In genomic region chr17:57139708-57140107, GRCm38 (mm10) we compare ENCODE assay signal across 34 mouse cellular contexts. TPM values are rescaled to one million over a fixed set of nuclear protein-coding genes. Genes with fewer than 3 reads are reported as not detected.
DNase-seq lines count a peak whose midpoint lies in the region; ATAC-seq and TF ChIP-seq lines count a peak whose summit lies in the region.
"Had no signal": no experiment of that assay in that cellular context is flagged by ENCODE, and none has a peak within 500 bp of the region (broad histone marks: within the 10 kb centered on the region; RNA-seq: fewer than 3 reads in every experiment).

No protein-coding gene starts in this region.

- H3K79me2 ChIP-seq in MEL (ENCODE audit: control insufficient read depth, insufficient read depth, low read length, poor library complexity), result no peaks in the 10 kb centered on the region

- peak; percentile 42 to 65; a peak in 2 of 4 replicates for TF ChIP-seq EP300 in MEL (IDR thresholded peaks at IDR 0.05; ENCODE audit: low read depth in 1 of 2, low read length in 2 of 2)

- DNase-seq in liver, embryonic 13.5 days, result no peak
- DNase-seq in liver, embryonic 11.5 days (ENCODE audit: low spot score), result no peak
- DNase-seq in MEL (ENCODE audit: low read depth, low spot score), result peak; percentile 39
- DNase-seq in lung, postnatal 4 days, result no peak
- no peak for DNase-seq in heart, adult 9 months (ENCODE audit: low spot score in 2 of 2)
- DNase-seq: adrenal gland, adult 8-10 months; adrenal gland, postnatal 25 days; cerebellum, adult 18-20 months; cerebellum, postnatal 10 days; cerebellum, postnatal 36 days; gastrocnemius, adult 2 months; gastrocnemius, postnatal 14 days; heart, adult 11 months; heart, postnatal 10 days; heart, postnatal 36 days had no signal

- H3K27ac ChIP-seq in liver, embryonic 13.5 days, result no peak overlapping the region
- H3K27ac ChIP-seq in liver, embryonic 11.5 days (ENCODE audit: low read depth, low read length), result no peak overlapping the region
- H3K27ac ChIP-seq in MEL (ENCODE audit: control insufficient read depth, low read depth, low read length), result peak overlapping the region; percentile 56; the same call in 1 of the 2 replicates
- H3K27ac ChIP-seq in liver, embryonic 16.5 days (ENCODE audit: low read length), result no peak overlapping the region
- no peak overlapping the region for H3K27ac ChIP-seq in kidney, embryonic 14.5 days (ENCODE audit: low read depth, low read length)
- H3K27ac ChIP-seq: forebrain, embryonic 10.5 days; forebrain, embryonic 13.5 days; gastrocnemius, adult 2 months; heart, embryonic 15.5 days; hindbrain, embryonic 10.5 days; hindbrain, embryonic 13.5 days; intestine, embryonic 15.5 days had no signal

- no peak overlapping the region for H3K9ac ChIP-seq in liver, embryonic 13.5 days
- no peak overlapping the region for H3K9ac ChIP-seq in liver, embryonic 11.5 days (ENCODE audit: low read depth, low read length)
- H3K9ac ChIP-seq in MEL (ENCODE audit: control insufficient read depth, low read depth, low read length, poor library complexity, severe bottlenecking), result no peak overlapping the region
- no peak overlapping the region for H3K9ac ChIP-seq in liver, embryonic 16.5 days (ENCODE audit: low read depth, low read length)
- H3K9ac ChIP-seq in kidney, embryonic 14.5 days (ENCODE audit: low read depth, low read length), result no peak overlapping the region
- H3K9ac ChIP-seq: forebrain, embryonic 13.5 days; heart, embryonic 12.5 days; heart, embryonic 15.5 days; hindbrain, embryonic 13.5 days; intestine, embryonic 15.5 days had no signal

- no peaks in the 10 kb centered on the region for H3K36me3 ChIP-seq in liver, embryonic 13.5 days
- H3K36me3 ChIP-seq in liver, embryonic 11.5 days (ENCODE audit: control insufficient read depth, insufficient read depth, low read length), result no peaks in the 10 kb centered on the region
- peaks cover 0 to 11% of the 10 kb centered on the region in 2 experiments; a peak in 2 of 4 replicates for H3K36me3 ChIP-seq in MEL (ENCODE audit: control insufficient read depth in 1 of 2, insufficient read depth in 2 of 2, low read length in 2 of 2)
- no peaks in the 10 kb centered on the region for H3K36me3 ChIP-seq in liver, embryonic 16.5 days (ENCODE audit: control insufficient read depth, insufficient read depth)
- H3K36me3 ChIP-seq in kidney, embryonic 14.5 days (ENCODE audit: control insufficient read depth, insufficient read depth, low read length), result no peaks in the 10 kb centered on the region
- H3K36me3 ChIP-seq: forebrain, embryonic 10.5 days; heart, embryonic 12.5 days; heart, embryonic 15.5 days; hindbrain, embryonic 10.5 days; hindbrain, embryonic 13.5 days; intestine, embryonic 15.5 days had no signal

- no peak for TF ChIP-seq POLR2A in MEL (IDR thresholded peaks at IDR 0.05; ENCODE audit: control insufficient read depth in 1 of 2, insufficient read depth in 1 of 2, low read depth in 1 of 2, low read length in 2 of 2, poor library complexity in 1 of 2)

- H3K4me1 ChIP-seq in liver, embryonic 13.5 days (replicated peaks), result peaks cover 14% of the 10 kb centered on the region
- H3K4me1 ChIP-seq in liver, embryonic 11.5 days (replicated peaks; ENCODE audit: control insufficient read depth, insufficient read depth, low read length), result no peaks in the 10 kb centered on the region
- H3K4me1 ChIP-seq in MEL (ENCODE audit: control insufficient read depth in 1 of 2, insufficient read depth in 2 of 2, low read length in 2 of 2), result peaks cover under 1 to 22% of the 10 kb centered on the region in 2 experiments
- peaks cover 4% of the 10 kb centered on the region; the same call in 1 of the 2 replicates for H3K4me1 ChIP-seq in liver, embryonic 16.5 days (ENCODE audit: control insufficient read depth, low read depth, low read length)
- no peaks in the 10 kb centered on the region for H3K4me1 ChIP-seq in kidney, embryonic 14.5 days (ENCODE audit: control insufficient read depth, insufficient read depth, low read length)
- H3K4me1 ChIP-seq: forebrain, embryonic 10.5 days; forebrain, embryonic 13.5 days; heart, embryonic 12.5 days; heart, embryonic 15.5 days; hindbrain, embryonic 10.5 days; hindbrain, embryonic 13.5 days; intestine, embryonic 15.5 days had no signal

- no peaks in the 10 kb centered on the region for H3K9me3 ChIP-seq in liver, embryonic 13.5 days (replicated peaks)
- H3K9me3 ChIP-seq in liver, embryonic 11.5 days (ENCODE audit: control insufficient read depth, low read length), result no peaks in the 10 kb centered on the region
- H3K9me3 ChIP-seq in MEL (replicated peaks; ENCODE audit: insufficient read depth, low read length), result no peaks in the 10 kb centered on the region
- H3K9me3 ChIP-seq in liver, embryonic 16.5 days (replicated peaks; ENCODE audit: control insufficient read depth, low read length), result no peaks in the 10 kb centered on the region
- H3K9me3 ChIP-seq in kidney, embryonic 14.5 days (ENCODE audit: control insufficient read depth, low read length), result no peaks in the 10 kb centered on the region
- H3K9me3 ChIP-seq: forebrain, embryonic 10.5 days; forebrain, embryonic 13.5 days; heart, embryonic 12.5 days; heart, embryonic 15.5 days; hindbrain, embryonic 10.5 days; hindbrain, embryonic 13.5 days; intestine, embryonic 15.5 days had no signal

- no peak for TF ChIP-seq RAD21 in MEL (IDR thresholded peaks at IDR 0.05; ENCODE audit: low read depth, low read length)

- 30% methylated on average over 3 of the region's 3 CpGs for WGBS in liver, embryonic 13.5 days (ENCODE audit: insufficient replicate concordance)
- 54% methylated on average over 3 of the region's 3 CpGs for WGBS in liver, embryonic 11.5 days
- 20% methylated on average over 3 of the region's 3 CpGs for WGBS in liver, embryonic 16.5 days (ENCODE audit: insufficient replicate concordance)
- 92% methylated on average over 3 of the region's 3 CpGs for WGBS in kidney, embryonic 14.5 days

- no peak overlapping the region for H3K4me3 ChIP-seq in liver, embryonic 13.5 days (replicated peaks)
- no peak overlapping the region for H3K4me3 ChIP-seq in liver, embryonic 11.5 days (ENCODE audit: low read depth, low read length)
- no peak overlapping the region for H3K4me3 ChIP-seq in MEL (ENCODE audit: control insufficient read depth in 1 of 2, insufficient read depth in 1 of 2, low read depth in 2 of 2, low read length in 2 of 2)
- H3K4me3 ChIP-seq in liver, embryonic 16.5 days (ENCODE audit: low read depth, low read length), result no peak overlapping the region
- no peak overlapping the region for H3K4me3 ChIP-seq in kidney, embryonic 14.5 days (ENCODE audit: low read length)
- H3K4me3 ChIP-seq: forebrain, embryonic 10.5 days; forebrain, embryonic 13.5 days; gastrocnemius, adult 2 months; heart, embryonic 12.5 days; heart, embryonic 15.5 days; hindbrain, embryonic 10.5 days; hindbrain, embryonic 13.5 days; intestine, embryonic 15.5 days had no signal

- TF ChIP-seq CTCF in MEL (IDR thresholded peaks at IDR 0.05 in 2 of 3, conservative IDR thresholded peaks at IDR 0.05 in 1 of 3; ENCODE audit: control insufficient read depth in 1 of 3, insufficient read depth in 1 of 3, low read depth in 2 of 3, low read length in 3 of 3, poor library complexity in 1 of 3, severe bottlenecking in 1 of 3), result no peak

- H3K27me3 ChIP-seq in liver, embryonic 13.5 days, result 0 out of 2 replicates have a peak, but pooled peaks cover 7% of the 10 kb centered on the region
- H3K27me3 ChIP-seq in liver, embryonic 11.5 days (replicated peaks; ENCODE audit: control insufficient read depth, insufficient read depth, low read length), result no peaks in the 10 kb centered on the region
- H3K27me3 ChIP-seq in MEL (ENCODE audit: control insufficient read depth in 1 of 2, insufficient read depth in 2 of 2, low read length in 2 of 2), result 0 out of 4 replicates have a peak, but pooled peaks cover 0 to 2% of the 10 kb centered on the region in 2 experiments
- no peaks in the 10 kb centered on the region for H3K27me3 ChIP-seq in liver, embryonic 16.5 days (ENCODE audit: control insufficient read depth, insufficient read depth, low read depth, low read length)
- no peaks in the 10 kb centered on the region for H3K27me3 ChIP-seq in kidney, embryonic 14.5 days (ENCODE audit: control insufficient read depth, insufficient read depth, low read length)
- H3K27me3 ChIP-seq: forebrain, embryonic 13.5 days; heart, embryonic 15.5 days; hindbrain, embryonic 13.5 days; intestine, embryonic 15.5 days had no signal

- no peak overlapping the region for H3K4me2 ChIP-seq in liver, embryonic 13.5 days
- H3K4me2 ChIP-seq in liver, embryonic 11.5 days, result no peak overlapping the region
- H3K4me2 ChIP-seq in liver, embryonic 16.5 days (ENCODE audit: low read depth, low read length), result no peak overlapping the region
- H3K4me2 ChIP-seq in kidney, embryonic 14.5 days (replicated peaks; ENCODE audit: low read depth, low read length), result no peak overlapping the region
- H3K4me2 ChIP-seq: forebrain, embryonic 13.5 days; heart, embryonic 12.5 days; heart, embryonic 15.5 days; hindbrain, embryonic 13.5 days; intestine, embryonic 15.5 days had no signal

- peak; percentile 34; the same call in 1 of the 2 replicates for ATAC-seq in liver, embryonic 13.5 days (ENCODE audit: low read depth)
- no peak for ATAC-seq in liver, embryonic 11.5 days (replicated peaks; ENCODE audit: low FRiP score)
- 0 out of 2 replicates have a peak, but pooled peaks have one; percentile 24 for ATAC-seq in liver, embryonic 16.5 days (ENCODE audit: low read depth)
- peak; percentile 56; the same call in 1 of the 2 replicates for ATAC-seq in megakaryocyte-erythroid progenitor cell, adult 5-6 weeks (replicated peaks; ENCODE audit: low FRiP score, low TSS enrichment, poor library complexity, severe bottlenecking)
- ATAC-seq in kidney, embryonic 14.5 days (ENCODE audit: low FRiP score, low TSS enrichment), result no peak
- ATAC-seq: CD4-positive, CD25-positive, alpha-beta regulatory T cell, adult 4 months; forebrain, embryonic 13.5 days; forebrain, embryonic 16.5 days; hindbrain, embryonic 16.5 days; intestine, embryonic 15.5 days had no signal

RNA-seq across cellular contexts. Expression of gene Cd70, which starts 9.9 kb away (rescaled TPM):
- polyA plus RNA-seq in liver, embryonic 13.5 days (2015; fragmentation: Nextera tagmentation; extraction: Ambion mirVana), result not detected in 2 replicates
- not detected in 2 replicates for polyA plus RNA-seq in liver, embryonic 11.5 days (2014; fragmentation: Nextera tagmentation; extraction: Ambion mirVana)
- total RNA-seq in MEL (2012; rRNA removed), result not detected in 2 replicates
- polyA plus RNA-seq in MEL (2012; ENCODE audit: insufficient read depth in 1 of 2, insufficient read length in 2 of 2, low read depth in 1 of 2, low replicate concordance in 2 of 2, missing spikeins in 1 of 2), result not detected
- not detected in 2 replicates for polyA plus RNA-seq in liver, embryonic 16.5 days (2015; fragmentation: Nextera tagmentation; extraction: Ambion mirVana)
- total RNA-seq in megakaryocyte-erythroid progenitor cell, adult 5-6 weeks (2014; fragmentation: Nextera tagmentation), result not detected in 2 replicates
- not detected in 2 replicates for total RNA-seq in megakaryocyte-erythroid progenitor cell, adult 5-6 weeks (2017)
- polyA plus RNA-seq in kidney, embryonic 14.5 days (2014; fragmentation: Nextera tagmentation; extraction: Ambion mirVana), result not detected in 2 replicates
- total RNA-seq: adrenal gland, adult 8-10 months; adrenal gland, postnatal 25 days; gastrocnemius, adult 2 months; gastrocnemius, postnatal 14 days; gastrocnemius, postnatal 4 days; heart, adult 8-10 months; heart, postnatal 10 days; heart, postnatal 36 days had no signal
- polyA plus RNA-seq: C2C12; embryonic facial prominence, embryonic 11.5 days; embryonic facial prominence, embryonic 14.5 days; forebrain, embryonic 10.5 days; forebrain, embryonic 13.5 days; forebrain, embryonic 16.5 days; heart, embryonic 12.5 days; heart, embryonic 15.5 days had no signal

RNA-seq across cellular contexts. Expression of gene Tnfsf9, which starts 34.6 kb away (rescaled TPM):
- 1.0 and 1.1 TPM in 2 replicates for polyA plus RNA-seq in liver, embryonic 13.5 days (2015; fragmentation: Nextera tagmentation; extraction: Ambion mirVana)
- 5.4 and 6.4 TPM in 2 replicates for polyA plus RNA-seq in liver, embryonic 11.5 days (2014; fragmentation: Nextera tagmentation; extraction: Ambion mirVana)
- 2.0 and 2.5 TPM in 2 replicates for total RNA-seq in MEL (2012; rRNA removed)
- polyA plus RNA-seq in MEL (2012; ENCODE audit: insufficient read depth in 1 of 2, insufficient read length in 2 of 2, low read depth in 1 of 2, low replicate concordance in 2 of 2, missing spikeins in 1 of 2), result 1 to 10 TPM in 1 of 2 experiments, not detected in 1; 3.4 TPM
- 0.48 and 0.67 TPM in 2 replicates for polyA plus RNA-seq in liver, embryonic 16.5 days (2015; fragmentation: Nextera tagmentation; extraction: Ambion mirVana)
- not detected in 2 replicates for total RNA-seq in megakaryocyte-erythroid progenitor cell, adult 5-6 weeks (2014; fragmentation: Nextera tagmentation)
- total RNA-seq in megakaryocyte-erythroid progenitor cell, adult 5-6 weeks (2017), result not detected in 2 replicates
- 9.8 and 10.1 TPM in 2 replicates for polyA plus RNA-seq in kidney, embryonic 14.5 days (2014; fragmentation: Nextera tagmentation; extraction: Ambion mirVana)

RNA-seq across cellular contexts. Expression of gene Tubb4a, which starts 52.1 kb away (rescaled TPM):
- polyA plus RNA-seq in liver, embryonic 13.5 days (2015; fragmentation: Nextera tagmentation; extraction: Ambion mirVana), result 0.55 and 0.87 TPM in 2 replicates
- 4.5 and 5.0 TPM in 2 replicates for polyA plus RNA-seq in liver, embryonic 11.5 days (2014; fragmentation: Nextera tagmentation; extraction: Ambion mirVana)
- total RNA-seq in MEL (2012; rRNA removed), result 0.35 and 0.62 TPM in 2 replicates
- polyA plus RNA-seq in MEL (2012; ENCODE audit: insufficient read depth in 1 of 2, insufficient read length in 2 of 2, low read depth in 1 of 2, low replicate concordance in 2 of 2, missing spikeins in 1 of 2), result 1 to 10 TPM in 1 of 2 experiments, not detected in 1; 6.4 TPM
- 0.36 and 0.60 TPM in 2 replicates for polyA plus RNA-seq in liver, embryonic 16.5 days (2015; fragmentation: Nextera tagmentation; extraction: Ambion mirVana)
- total RNA-seq in megakaryocyte-erythroid progenitor cell, adult 5-6 weeks (2014; fragmentation: Nextera tagmentation), result not detected in 2 replicates
- total RNA-seq in megakaryocyte-erythroid progenitor cell, adult 5-6 weeks (2017), result 0.08 TPM in 1 of 2 replicates, not detected in the other
- 23.3 and 23.8 TPM in 2 replicates for polyA plus RNA-seq in kidney, embryonic 14.5 days (2014; fragmentation: Nextera tagmentation; extraction: Ambion mirVana)

RNA-seq across cellular contexts. Expression of gene Tnfsf14, which starts 54.3 kb away (rescaled TPM):
- polyA plus RNA-seq in liver, embryonic 13.5 days (2015; fragmentation: Nextera tagmentation; extraction: Ambion mirVana), result 1.4 and 1.8 TPM in 2 replicates
- polyA plus RNA-seq in liver, embryonic 11.5 days (2014; fragmentation: Nextera tagmentation; extraction: Ambion mirVana), result 0.73 and 1.2 TPM in 2 replicates
- not detected in 2 replicates for total RNA-seq in MEL (2012; rRNA removed)
- polyA plus RNA-seq in MEL (2012; ENCODE audit: insufficient read depth in 1 of 2, insufficient read length in 2 of 2, low read depth in 1 of 2, low replicate concordance in 2 of 2, missing spikeins in 1 of 2), result not detected
- polyA plus RNA-seq in liver, embryonic 16.5 days (2015; fragmentation: Nextera tagmentation; extraction: Ambion mirVana), result 1.3 and 1.4 TPM in 2 replicates
- 1.0 and 1.2 TPM in 2 replicates for total RNA-seq in megakaryocyte-erythroid progenitor cell, adult 5-6 weeks (2014; fragmentation: Nextera tagmentation)
- total RNA-seq in megakaryocyte-erythroid progenitor cell, adult 5-6 weeks (2017), result 0.99 and 1.6 TPM in 2 replicates
- not detected in 2 replicates for polyA plus RNA-seq in kidney, embryonic 14.5 days (2014; fragmentation: Nextera tagmentation; extraction: Ambion mirVana)
- total RNA-seq: adrenal gland, postnatal 25 days; gastrocnemius, adult 2 months; gastrocnemius, postnatal 14 days; gastrocnemius, postnatal 4 days; heart, postnatal 10 days; heart, postnatal 36 days had no signal
- polyA plus RNA-seq: C2C12; cortical plate, adult 2 months; forebrain, embryonic 13.5 days; forebrain, embryonic 16.5 days; heart, embryonic 15.5 days; hindbrain, embryonic 16.5 days had no signal

Comparison
In these comparisons a context has a peak if more than half of its experiments do, and no peak if none do; other contexts are left out.
1. ATAC-seq: peak in liver, embryonic 13.5 days (single experiment), liver, embryonic 16.5 days (single experiment) and megakaryocyte-erythroid progenitor cell, adult 5-6 weeks (single experiment); none in liver, embryonic 11.5 days (single experiment) and kidney, embryonic 14.5 days (single experiment).